Mouse (Mus musculus) lung, postnatal 0 days (tissue): ENCODE measurements around the gene 1700020A23Rik.

Experiments used
- CTCF ChIP-seq: IDR thresholded peaks from 2 replicates; pipeline ENCODE4 v1.5.1; 2016; ENCODE audit warnings: antibody characterized with exemption, mild to moderate bottlenecking
- EP300 ChIP-seq: IDR thresholded peaks from 2 replicates; pipeline ENCODE4 v1.6.1; 2016; ENCODE audit warnings: antibody characterized with exemption, mild to moderate bottlenecking, control low read depth

GRCm38 (mm10) chr2:130439840-130440480 lies 34.9 kb downstream of the 1700020A23Rik start:
- TF ChIP-seq CTCF (no peak), EP300 (no peak)
